Mouse (Mus musculus) A20 (cell line): ENCODE measurements around the gene Pcca.

Experiments used
- DNase-seq: peaks from one replicate; pipeline ENCODE4 v3.0.0-alpha.2; 2011; ENCODE audit warnings: low read depth, low spot score

The Pcca gene

DNA sequence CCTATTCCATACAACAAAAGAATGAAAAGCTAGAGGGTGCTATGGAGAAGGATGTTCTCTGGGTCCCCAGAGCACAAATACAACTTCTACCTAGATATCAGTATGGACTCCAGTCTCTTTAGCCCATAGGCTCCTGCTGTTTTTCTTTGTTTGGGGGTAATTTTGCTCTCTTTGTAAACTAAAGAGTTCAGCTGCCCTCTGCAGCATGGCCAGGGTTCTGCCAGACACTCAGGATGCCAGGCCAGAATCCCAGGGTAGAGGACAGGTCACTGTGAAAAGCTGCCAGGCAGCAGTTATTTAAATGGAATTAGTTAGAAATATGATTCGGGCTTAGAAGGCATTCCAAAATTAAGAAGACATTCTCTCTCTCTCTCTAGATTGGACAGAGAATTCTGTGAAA lies 402.3 kb downstream of the Pcca start:
- no peak for DNase-seq
